In the genomic region with DNA sequence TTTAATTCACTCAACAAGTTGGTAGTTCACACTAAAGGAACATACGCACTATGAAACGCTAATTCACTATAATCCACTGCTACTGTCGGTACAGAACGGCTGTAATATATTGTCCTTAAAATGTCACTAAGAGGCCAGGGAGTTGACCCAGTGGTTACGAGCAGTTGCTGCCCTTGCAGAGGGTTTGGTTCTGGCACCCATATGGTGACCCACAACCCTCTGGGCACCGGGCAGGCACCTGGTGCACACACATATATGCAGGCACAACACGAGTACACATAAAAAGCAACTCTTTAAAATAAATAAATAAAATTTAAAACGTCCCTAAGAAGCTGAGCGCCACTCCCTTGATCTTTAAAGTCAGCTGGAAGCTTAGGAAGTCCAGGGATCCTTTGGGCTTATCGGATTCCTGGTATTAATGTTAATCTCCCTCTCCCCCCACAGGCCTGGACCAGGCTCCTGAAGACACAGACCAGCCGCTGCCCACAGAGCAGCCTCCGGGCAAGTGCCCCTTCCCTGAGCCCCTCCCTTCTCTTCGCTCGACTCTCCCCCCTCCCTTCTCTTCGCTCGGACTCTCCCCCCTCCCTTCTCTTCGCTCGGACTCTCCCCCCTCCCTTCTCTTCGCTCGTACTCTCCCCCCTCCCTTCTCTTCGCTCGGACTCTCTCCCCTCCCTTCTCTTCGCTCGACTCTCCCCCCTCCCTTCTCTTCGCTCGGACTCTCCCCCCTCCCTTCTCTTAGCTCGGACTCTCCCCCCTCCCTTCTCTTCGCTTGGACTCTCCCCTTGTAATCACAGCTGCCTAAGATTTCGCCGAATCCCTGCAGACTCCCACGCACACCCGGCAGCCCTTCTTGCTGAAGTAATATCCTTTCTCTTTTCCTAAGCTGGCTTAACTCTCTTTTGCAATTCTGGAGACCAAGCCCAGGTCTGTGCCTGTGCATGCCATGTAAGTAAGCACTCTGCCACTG, we compare ENCODE assay signal across 8 mouse cellular contexts. TPM values are rescaled to one million over a fixed set of nuclear protein-coding genes. Genes with fewer than 3 reads are reported as not detected.
DNase-seq lines count a peak whose midpoint lies in the region; ATAC-seq and TF ChIP-seq lines count a peak whose summit lies in the region.

No protein-coding gene starts in this region.

- no peaks in the 10 kb centered on the region for H3K36me3 ChIP-seq in heart, embryonic 10.5 days
- H3K36me3 ChIP-seq in forebrain, postnatal 0 days (ENCODE audit: insufficient read depth) = no peaks in the 10 kb centered on the region
- H3K36me3 ChIP-seq in limb, embryonic 13.5 days = no peaks in the 10 kb centered on the region

- no peak for DNase-seq in heart, embryonic 10.5 days (ENCODE audit: low spot score)
- no peak for DNase-seq in heart, adult 18-20 months
- DNase-seq in ZHBTc4 (ENCODE audit: low read depth, low spot score) = peak; percentile 51
- peak; percentile 25 for DNase-seq in forebrain, postnatal 0 days
- DNase-seq in right cerebral cortex, adult 2 months (ENCODE audit: low spot score in 2 of 2) = peak; percentile 60 to 76
- no peak for DNase-seq in adrenal gland, postnatal 14 days
- DNase-seq in urinary bladder, postnatal 25 days (ENCODE audit: low spot score) = no peak

- 13% methylated on average over 27 of the region's 32 CpGs for WGBS in heart, embryonic 10.5 days
- WGBS in forebrain, postnatal 0 days = 7% methylated on average over 31 of the region's 32 CpGs
- 4% methylated on average over 30 of the region's 32 CpGs for WGBS in limb, embryonic 13.5 days

- no peak for TF ChIP-seq CTCF in forebrain, postnatal 0 days (IDR thresholded peaks at IDR 0.05; ENCODE audit: low read depth)

- peak overlapping the region; percentile 14; the same call in 1 of the 2 replicates for H3K9ac ChIP-seq in forebrain, postnatal 0 days
- H3K9ac ChIP-seq in limb, embryonic 13.5 days = no peak overlapping the region

- peak; percentile 38; the same call in 1 of the 2 replicates for ATAC-seq in forebrain, postnatal 0 days
- no peak for ATAC-seq in limb, embryonic 13.5 days (ENCODE audit: low FRiP score, low read depth)

- peaks cover 24% of the 10 kb centered on the region for H3K27me3 ChIP-seq in heart, embryonic 10.5 days (ENCODE audit: insufficient read depth, poor library complexity, severe bottlenecking)
- no peaks in the 10 kb centered on the region for H3K27me3 ChIP-seq in forebrain, postnatal 0 days (ENCODE audit: insufficient read depth, low read length)
- H3K27me3 ChIP-seq in limb, embryonic 13.5 days = peaks cover 30% of the 10 kb centered on the region

- H3K9me3 ChIP-seq in heart, embryonic 10.5 days = no peaks in the 10 kb centered on the region
- H3K9me3 ChIP-seq in forebrain, postnatal 0 days (ENCODE audit: low read length) = no peaks in the 10 kb centered on the region
- no peaks in the 10 kb centered on the region; the same call in 1 of the 2 replicates for H3K9me3 ChIP-seq in limb, embryonic 13.5 days

- H3K27ac ChIP-seq in heart, embryonic 10.5 days = no peak overlapping the region; the same call in 1 of the 2 replicates
- H3K27ac ChIP-seq in forebrain, postnatal 0 days (ENCODE audit: low read depth, low read length) = no peak overlapping the region
- no peak overlapping the region for H3K27ac ChIP-seq in limb, embryonic 13.5 days

- H3K4me1 ChIP-seq in heart, embryonic 10.5 days = peaks cover 10% of the 10 kb centered on the region
- no peaks in the 10 kb centered on the region for H3K4me1 ChIP-seq in forebrain, postnatal 0 days (ENCODE audit: insufficient read depth)
- peaks cover 7% of the 10 kb centered on the region for H3K4me1 ChIP-seq in limb, embryonic 13.5 days

- peak overlapping the region; percentile 45 for H3K4me3 ChIP-seq in heart, embryonic 10.5 days
- peak overlapping the region; percentile 33 for H3K4me3 ChIP-seq in forebrain, postnatal 0 days (ENCODE audit: low read depth, low read length)
- peak overlapping the region; percentile 28 for H3K4me3 ChIP-seq in limb, embryonic 13.5 days

- peak overlapping the region; percentile 52 for H3K4me2 ChIP-seq in forebrain, postnatal 0 days (ENCODE audit: low read depth)
- H3K4me2 ChIP-seq in limb, embryonic 13.5 days (replicated peaks) = peak overlapping the region; percentile 55

RNA-seq across cellular contexts. Expression of a gene that starts 15.7 kb away (rescaled TPM):
- polyA plus RNA-seq in heart, embryonic 10.5 days (2016; fragmentation: Nextera tagmentation; extraction: Ambion mirVana) = 0.30 and 3.0 TPM in 2 replicates
- total RNA-seq in heart, adult 18-20 months (2021) = not detected
- not detected in 2 replicates for total RNA-seq in forebrain, postnatal 0 days (2014; rRNA removed)
- not detected in 2 replicates for polyA plus RNA-seq in forebrain, postnatal 0 days (2015; fragmentation: Nextera tagmentation; extraction: Ambion mirVana)
- polyA plus RNA-seq in limb, embryonic 13.5 days (2015; fragmentation: Nextera tagmentation; extraction: Ambion mirVana) = 0.32 TPM in 1 of 2 replicates, not detected in the other
- 2.6 and 33.4 TPM in 2 replicates for total RNA-seq in adrenal gland, postnatal 14 days (2021)

RNA-seq across cellular contexts. Expression of a gene that starts 19.6 kb away (rescaled TPM):
- 0.55 and 0.79 TPM in 2 replicates for polyA plus RNA-seq in heart, embryonic 10.5 days (2016; fragmentation: Nextera tagmentation; extraction: Ambion mirVana)
- total RNA-seq in heart, adult 18-20 months (2021) = not detected
- 0.08 TPM in 1 of 2 replicates, not detected in the other for total RNA-seq in forebrain, postnatal 0 days (2014; rRNA removed)
- polyA plus RNA-seq in forebrain, postnatal 0 days (2015; fragmentation: Nextera tagmentation; extraction: Ambion mirVana) = 0.06 and 0.09 TPM in 2 replicates
- polyA plus RNA-seq in limb, embryonic 13.5 days (2015; fragmentation: Nextera tagmentation; extraction: Ambion mirVana) = 0.09 TPM in 2 replicates
- total RNA-seq in adrenal gland, postnatal 14 days (2021) = 0.11 TPM in 1 of 2 replicates, not detected in the other

RNA-seq across cellular contexts. Expression of a gene that starts 20.2 kb away (rescaled TPM):
- polyA plus RNA-seq in heart, embryonic 10.5 days (2016; fragmentation: Nextera tagmentation; extraction: Ambion mirVana) = 3.3 and 5.2 TPM in 2 replicates
- total RNA-seq in heart, adult 18-20 months (2021) = not detected
- total RNA-seq in forebrain, postnatal 0 days (2014; rRNA removed) = 0.46 and 2.1 TPM in 2 replicates
- polyA plus RNA-seq in forebrain, postnatal 0 days (2015; fragmentation: Nextera tagmentation; extraction: Ambion mirVana) = 0.07 and 0.11 TPM in 2 replicates
- 0.20 and 0.23 TPM in 2 replicates for polyA plus RNA-seq in limb, embryonic 13.5 days (2015; fragmentation: Nextera tagmentation; extraction: Ambion mirVana)
- total RNA-seq in adrenal gland, postnatal 14 days (2021) = not detected in 2 replicates

RNA-seq across cellular contexts. Expression of a gene that starts 32.4 kb away (rescaled TPM):
- polyA plus RNA-seq in heart, embryonic 10.5 days (2016; fragmentation: Nextera tagmentation; extraction: Ambion mirVana) = 44.3 and 50.4 TPM in 2 replicates
- 1 to 10 TPM; 2.8 to 3.4 TPM for total RNA-seq in heart, adult 18-20 months (2021)
- 705 and 834 TPM in 2 replicates for total RNA-seq in forebrain, postnatal 0 days (2014; rRNA removed)
- polyA plus RNA-seq in forebrain, postnatal 0 days (2015; fragmentation: Nextera tagmentation; extraction: Ambion mirVana) = 863 and 867 TPM in 2 replicates
- polyA plus RNA-seq in limb, embryonic 13.5 days (2015; fragmentation: Nextera tagmentation; extraction: Ambion mirVana) = 38.4 and 44.2 TPM in 2 replicates
- total RNA-seq in adrenal gland, postnatal 14 days (2021) = 21.3 and 28.3 TPM in 2 replicates

RNA-seq across cellular contexts. Expression of a gene that starts 56.2 kb away (rescaled TPM):
- 1.5 and 1.6 TPM in 2 replicates for polyA plus RNA-seq in heart, embryonic 10.5 days (2016; fragmentation: Nextera tagmentation; extraction: Ambion mirVana)
- under 1 TPM; 0.35 to 0.87 TPM for total RNA-seq in heart, adult 18-20 months (2021)
- total RNA-seq in forebrain, postnatal 0 days (2014; rRNA removed) = 1.6 and 3.4 TPM in 2 replicates
- 1.1 and 1.7 TPM in 2 replicates for polyA plus RNA-seq in forebrain, postnatal 0 days (2015; fragmentation: Nextera tagmentation; extraction: Ambion mirVana)
- 1.3 and 2.0 TPM in 2 replicates for polyA plus RNA-seq in limb, embryonic 13.5 days (2015; fragmentation: Nextera tagmentation; extraction: Ambion mirVana)
- 2.8 and 3.9 TPM in 2 replicates for total RNA-seq in adrenal gland, postnatal 14 days (2021)

Comparison
In these comparisons a context has a peak if more than half of its experiments do, and no peak if none do; other contexts are left out.
1. DNase-seq: peak in ZHBTc4 (single experiment), forebrain, postnatal 0 days (single experiment) and right cerebral cortex, adult 2 months (2 of 2); none in heart, embryonic 10.5 days (single experiment), heart, adult 18-20 months (0 of 2), adrenal gland, postnatal 14 days (single experiment) and urinary bladder, postnatal 25 days (single experiment).
2. Peak in every context shown above with its lines, with median percentiles within 50 percentile points of each other: H3K4me3 ChIP-seq.